Mouse (Mus musculus) lung, postnatal 0 days (tissue): ENCODE results near the gene Fgd6.

Experiments
- CTCF ChIP-seq: IDR thresholded peaks from 2 replicates; pipeline ENCODE4 v1.5.1; 2016; ENCODE audit warnings: antibody characterized with exemption, mild to moderate bottlenecking
- EP300 ChIP-seq: IDR thresholded peaks from 2 replicates; pipeline ENCODE4 v1.6.1; 2016; ENCODE audit warnings: antibody characterized with exemption, mild to moderate bottlenecking, control low read depth

GRCm38 (mm10) chr10:94167051-94167750 is 131.4 kb downstream of the Fgd6 start:
- TF ChIP-seq CTCF (no peak), EP300 (no peak)
